Mouse (Mus musculus) lung, postnatal 0 days (tissue): ENCODE measurements around the gene Nfe2l2.

Experiments used
- CTCF ChIP-seq: IDR thresholded peaks from 2 replicates; pipeline ENCODE4 v1.5.1; 2016; ENCODE audit warnings: antibody characterized with exemption, mild to moderate bottlenecking
- EP300 ChIP-seq: IDR thresholded peaks from 2 replicates; pipeline ENCODE4 v1.6.1; 2016; ENCODE audit warnings: antibody characterized with exemption, mild to moderate bottlenecking, control low read depth

DNA sequence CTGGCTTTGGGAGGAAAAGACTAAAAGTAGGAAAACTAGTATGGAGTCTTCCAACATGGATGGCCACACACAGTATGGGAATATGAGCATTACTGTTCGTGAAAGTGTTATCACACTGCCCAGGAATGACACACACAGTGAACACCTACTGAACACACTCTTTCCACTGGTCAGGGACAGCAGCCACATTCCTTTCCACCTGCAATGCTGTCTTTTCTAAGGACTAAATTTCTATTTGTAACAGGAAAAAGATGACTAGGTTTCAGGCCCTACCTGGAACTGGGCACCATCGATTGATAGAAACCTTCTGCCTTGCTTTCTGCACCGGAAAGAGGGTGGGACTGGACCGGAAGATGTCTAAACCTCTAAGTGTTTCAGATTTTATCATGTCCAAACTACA is 13.8 kb downstream of the Nfe2l2 start:
- no peak for TF ChIP-seq CTCF
- TF ChIP-seq EP300: no peak
